Mouse (Mus musculus) pancreas, adult 10 weeks (tissue): ENCODE measurements around the gene Riiad1. TPM values are rescaled to one million over a fixed set of nuclear protein-coding genes. Genes with fewer than 3 reads are reported as not detected.

ENCODE experiments used
- polyA plus RNA-seq: library from polyadenylated mRNA; stranded (reverse); fragments of 350-450 nt; fragmentation: Illumina TruSeq; extraction: RNeasy Lipid Tissue Mini Kit (QIAGEN cat#74804); gene quantifications from one replicate; pipeline ENCODE4 v1.2.3, GENCODE M21; 2015; ENCODE audit warnings: low read depth, low replicate concordance; ENCODE audit not compliant: insufficient read depth

The Riiad1 gene
- not detected for polyA plus RNA-seq

GRCm38 (mm10) chr3:94480291-94480884 is at the start of gene Riiad1:
Riiad1 (minus strand) TSS chr3:94480341.

DNA sequence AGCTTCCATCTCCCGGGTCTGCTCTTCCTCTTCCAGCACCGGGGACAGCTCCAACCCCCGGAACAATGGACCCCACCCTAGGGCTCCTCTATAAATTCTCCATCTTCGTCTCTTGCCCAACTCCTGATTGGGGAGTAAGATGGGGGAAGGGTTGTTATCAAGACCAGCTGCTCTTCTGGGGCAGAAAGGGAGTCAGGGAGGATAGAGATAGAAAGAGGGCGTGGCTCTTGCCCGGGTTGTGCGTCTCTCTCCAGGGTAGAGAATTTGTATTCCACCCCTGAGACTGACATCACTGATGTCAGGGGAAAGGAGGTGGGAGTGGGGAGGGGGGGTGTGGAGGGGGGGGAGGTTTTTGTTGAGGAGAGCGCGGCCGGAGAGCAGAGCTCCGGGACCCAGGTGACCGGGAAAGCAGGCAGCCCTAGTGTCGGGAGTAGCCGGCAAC is 2.1 kb downstream of the Riiad1 start, which contains the start of gene Celf3:
Gene Celf3, plus strand, starts transcription at position 315 of the 442 bp plus-strand sequence.

GRCm38 (mm10) chr3:94443597-94443964 is 36.6 kb downstream of the Riiad1 start, which contains the start of gene Oaz3:
Oaz3 (minus strand) TSS chr3:94443915.

DNA sequence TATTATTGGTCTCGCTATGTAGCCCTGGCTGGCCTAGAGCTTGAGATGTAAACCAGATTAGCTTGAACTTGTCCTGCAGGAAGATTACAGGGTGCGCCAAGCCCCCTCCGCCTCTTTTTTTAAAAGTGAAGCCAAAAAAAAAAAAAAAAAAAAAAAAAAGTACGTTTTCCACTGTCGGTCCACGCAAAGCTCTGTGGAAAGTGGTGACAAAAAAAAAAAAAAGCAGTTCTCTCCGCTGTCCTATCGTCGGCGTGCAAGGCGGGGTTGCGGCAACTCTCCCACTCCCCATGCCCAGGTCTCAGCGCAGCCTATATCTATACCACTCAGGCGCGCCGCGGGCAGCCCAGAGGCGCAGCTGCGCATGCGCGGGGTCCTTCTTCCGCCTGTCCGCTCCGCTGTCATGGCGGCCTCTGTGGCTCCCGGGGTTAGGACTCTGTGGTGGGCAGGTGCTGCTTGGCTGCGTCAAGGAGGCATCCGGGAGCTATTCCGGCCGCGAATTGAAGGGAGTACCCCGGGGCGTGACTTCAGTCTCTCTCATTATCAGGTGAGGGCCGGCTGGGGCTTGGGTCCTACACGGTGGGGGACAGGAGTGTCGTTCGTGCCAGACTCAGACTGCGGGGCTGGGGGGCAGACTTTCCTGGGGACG is 37.1 kb downstream of the Riiad1 start, which contains the start of gene Mrpl9:
Gene Mrpl9, plus strand, starts transcription at position 368 of the 646 bp plus-strand sequence.

Other genes with a start within 250 kb of the Riiad1 start
- not detected for gene Gm4778, start 216.3 kb downstream of the Riiad1 start, polyA plus RNA-seq
- gene Them4, start 170.3 kb downstream of the Riiad1 start, polyA plus RNA-seq = 2.6 TPM
- gene Them5, start 138.2 kb downstream of the Riiad1 start, polyA plus RNA-seq = not detected
- not detected for gene C2cd4d, start 117.9 kb downstream of the Riiad1 start, polyA plus RNA-seq
- 7.6 TPM for gene Rorc, start 107.5 kb downstream of the Riiad1 start, polyA plus RNA-seq
- 0.42 TPM for gene Lingo4, start 81.8 kb downstream of the Riiad1 start, polyA plus RNA-seq
- gene Tdrkh, start 67.1 kb downstream of the Riiad1 start, polyA plus RNA-seq = 1.6 TPM
- gene Mrpl9, start 37.0 kb downstream of the Riiad1 start, polyA plus RNA-seq = 8.4 TPM
- gene Oaz3, start 36.4 kb downstream of the Riiad1 start, polyA plus RNA-seq = not detected
- gene Celf3, start 2.0 kb downstream of the Riiad1 start, polyA plus RNA-seq = 16.1 TPM
- 4.2 TPM for gene Snx27, start 102.4 kb upstream of the Riiad1 start, polyA plus RNA-seq
- not detected for gene Gm10972, start 162.8 kb upstream of the Riiad1 start, polyA plus RNA-seq
- 3.9 TPM for gene Tuft1, start 178.5 kb upstream of the Riiad1 start, polyA plus RNA-seq
- gene Selenbp2, start 213.2 kb upstream of the Riiad1 start, polyA plus RNA-seq = 0.61 TPM